Mouse (Mus musculus) spleen, adult 2 months (tissue): ENCODE measurements around the gene Gm2a. TPM values are rescaled to one million over a fixed set of nuclear protein-coding genes. Genes with fewer than 3 reads are reported as not detected.
A peak's percentile ranks its signal among the peaks of the same experiment; 100 is the strongest.

Source experiments
- DNase-seq, 2 experiments: peaks; one replicate each; pipeline versions ENCODE4 v3.0.0 to v3.0.0-alpha.2; 2012 to 2021; ENCODE audit warnings: low spot score in 2 of 2, low read depth in 1 of 2
- H3K27ac ChIP-seq: fragments of 200-500 bp; 2 replicates; pipeline ENCODE4 v1.5.1; 2012; ENCODE audit warnings: low read length, inconsistent platforms; ENCODE audit not compliant: insufficient read depth
- H3K27me3 ChIP-seq: fragments of 200-500 bp; 2 replicates; pipeline ENCODE4 v1.6.1; 2012; ENCODE audit warnings: mild to moderate bottlenecking, moderate library complexity, low read length, inconsistent platforms; ENCODE audit not compliant: control insufficient read depth, insufficient read depth
- H3K36me3 ChIP-seq: fragments of 200-500 bp; 2 replicates; pipeline ENCODE4 v1.6.1; 2012; ENCODE audit warnings: mild to moderate bottlenecking, low read length, inconsistent platforms; ENCODE audit not compliant: control insufficient read depth, insufficient read depth
- H3K4me1 ChIP-seq: fragments of 200-500 bp; 2 replicates; pipeline ENCODE4 v1.6.1; 2011; ENCODE audit warnings: inconsistent platforms; ENCODE audit not compliant: control insufficient read depth, insufficient read depth, insufficient read length
- H3K4me3 ChIP-seq: fragments of 200-500 bp; 2 replicates; pipeline ENCODE4 v1.5.1; 2011; ENCODE audit warnings: mild to moderate bottlenecking, inconsistent platforms; ENCODE audit not compliant: insufficient read depth, insufficient read length; ENCODE audit errors: extremely low read depth
- CTCF ChIP-seq: fragments of 200-500 bp; IDR thresholded peaks from 2 replicates; pipeline ENCODE4 v1.5.1; 2011; ENCODE audit warnings: mild to moderate bottlenecking, inconsistent platforms; ENCODE audit not compliant: insufficient read depth, insufficient read length, insufficient replicate concordance; ENCODE audit errors: extremely low read depth
- POLR2A ChIP-seq: fragments of 200-500 bp; IDR thresholded peaks from 2 replicates; pipeline ENCODE4 v1.6.1; 2011; ENCODE audit warnings: low read depth, low read length, inconsistent platforms
- WGBS: fragments of 180-500 bp; shearing (Covaris S2); methylation state at CpG from one replicate; pipeline ENCODE4 v1.1.7; 2018; 5-methylcytosine and 5-hydroxymethylcytosine counted together
- polyA plus RNA-seq: library from polyadenylated mRNA; depleted of rRNA; stranded (reverse); fragments of >200 nt; gene quantifications from 2 replicates; pipeline ENCODE4 v1.2.3, GENCODE M21; 2012; rRNA removed

Gene Gm2a
- 98.3 and 128 TPM in 2 replicates for polyA plus RNA-seq

- WGBS = 1% methylated on average over 45 of the region's 45 CpGs
- peak within 1 kb of the TSS; percentile 88 for H3K4me3 ChIP-seq
Observed at GRCm38 (mm10) chr11:55097463-55098188, at the start of gene Gm2a. Gene Gm2a, plus strand, starts transcription at chr11:55098115.

GRCm38 (mm10) chr11:55050837-55051510, 46.9 kb upstream of the Gm2a start:
- Histone ChIP-seq H3K36me3 (peaks cover 23% of the 10 kb centered on the region), H3K4me1 (no peaks in the 10 kb centered on the region), H3K27ac (no peak overlapping the region), H3K4me3 (no peak overlapping the region), H3K27me3 (no peaks in the 10 kb centered on the region)
- DNase-seq = no peak
- TF ChIP-seq POLR2A (no peak), CTCF (no peak)
- 84% methylated on average over 7 of the region's 7 CpGs for WGBS

More at GRCm38 (mm10) chr11:55097463-55098188, at the start of gene Gm2a:
- Histone ChIP-seq H3K27me3 (no peaks in the 10 kb centered on the region), H3K27ac (peak within 1 kb of the TSS; percentile 91), H3K4me1 (peaks cover 13% of the 10 kb centered on the region), H3K36me3 (peaks cover 5% of the 10 kb centered on the region; the same call in 1 of the 2 replicates)
- peak; percentile 98 to 99 for DNase-seq
- TF ChIP-seq POLR2A = peak; percentile 100
- TF ChIP-seq CTCF = no peak

- TF ChIP-seq CTCF (no peak), POLR2A (no peak)
- 85% methylated on average over 3 of the region's 3 CpGs for WGBS
- no peaks in the 10 kb centered on the region for H3K4me1 ChIP-seq
- DNase-seq = no peak
- H3K27me3 ChIP-seq = no peaks in the 10 kb centered on the region
- H3K4me3 ChIP-seq = no peak overlapping the region
- H3K27ac ChIP-seq = no peak overlapping the region
- peaks cover 24% of the 10 kb centered on the region for H3K36me3 ChIP-seq
Observed at GRCm38 (mm10) chr11:55057511-55057910, 40.4 kb upstream of the Gm2a start.

- WGBS = 90% methylated on average over 5 of the region's 5 CpGs
Observed at GRCm38 (mm10) chr11:55060802-55061201, 37.1 kb upstream of the Gm2a start.

GRCm38 (mm10) chr11:55062856-55063255, 35.1 kb upstream of the Gm2a start:
- TF ChIP-seq CTCF (no peak), POLR2A (no peak)
- H3K4me1 ChIP-seq = no peaks in the 10 kb centered on the region; the same call in 1 of the 2 replicates
- no peak overlapping the region for H3K27ac ChIP-seq
- H3K27me3 ChIP-seq = no peaks in the 10 kb centered on the region
- no peak overlapping the region for H3K4me3 ChIP-seq
- WGBS = 77% methylated on average over 5 of the region's 5 CpGs
- peaks cover 17% of the 10 kb centered on the region for H3K36me3 ChIP-seq
- DNase-seq = no peak

More at GRCm38 (mm10) chr11:55060802-55061201, 37.1 kb upstream of the Gm2a start:
- no peak for DNase-seq
- peaks cover 19% of the 10 kb centered on the region for H3K36me3 ChIP-seq
- no peaks in the 10 kb centered on the region for H3K4me1 ChIP-seq
- H3K4me3 ChIP-seq = no peak overlapping the region
- TF ChIP-seq POLR2A (no peak), CTCF (no peak)
- no peak overlapping the region for H3K27ac ChIP-seq
- no peaks in the 10 kb centered on the region for H3K27me3 ChIP-seq

GRCm38 (mm10) chr11:55066921-55067320, 31.0 kb upstream of the Gm2a start:
- Histone ChIP-seq H3K4me1 (peaks cover 3% of the 10 kb centered on the region; the same call in 1 of the 2 replicates), H3K27me3 (no peaks in the 10 kb centered on the region), H3K4me3 (no peak overlapping the region), H3K36me3 (0 out of 2 replicates have a peak, but pooled peaks cover 1% of the 10 kb centered on the region), H3K27ac (no peak overlapping the region)
- DNase-seq = no peak
- TF ChIP-seq POLR2A (no peak), CTCF (no peak)
- 61% methylated on average over 4 of the region's 4 CpGs for WGBS
